Mouse (Mus musculus) liver, embryonic 15.5 days (tissue): ENCODE measurements at regions not wholly inside any gene's neighbourhood (a gene's known extent, or its start where the extent isn't known, plus 50 kb on each side); places are given as distances from the start of the nearest gene placed in this dataset.

ENCODE experiments used
- ATAC-seq: fragments of 200-750 bp; cut with Nextera tagmentation; 2 replicates; pipeline ENCODE4 v1.8.0; 2017; ENCODE audit warnings: moderate number of reproducible peaks, mild to moderate bottlenecking, moderate library complexity; ENCODE audit not compliant: insufficient read depth
- H3K27ac ChIP-seq: fragments of 300-500 bp; sonication (generic); replicated peaks from 2 replicates; pipeline ENCODE4 v1.5.1; 2015; ENCODE audit warnings: mild to moderate bottlenecking, inconsistent platforms
- H3K27me3 ChIP-seq: fragments of 300-500 bp; sonication (generic); 2 replicates; pipeline ENCODE4 v1.6.1; 2015; ENCODE audit warnings: mild to moderate bottlenecking, inconsistent platforms
- H3K36me3 ChIP-seq: fragments of 300-500 bp; sonication (generic); replicated peaks from 2 replicates; pipeline ENCODE4 v1.6.1; 2015; ENCODE audit warnings: moderate library complexity, mild to moderate bottlenecking, inconsistent platforms
- H3K4me1 ChIP-seq: fragments of 300-500 bp; sonication (generic); replicated peaks from 2 replicates; pipeline ENCODE4 v1.6.1; 2015; ENCODE audit warnings: inconsistent platforms
- H3K4me2 ChIP-seq: fragments of 300-500 bp; sonication (generic); 2 replicates; pipeline ENCODE4 v1.6.1; 2015; ENCODE audit warnings: moderate library complexity, mild to moderate bottlenecking, inconsistent platforms
- H3K4me3 ChIP-seq: fragments of 300-500 bp; sonication (generic); replicated peaks from 2 replicates; pipeline ENCODE4 v1.5.1; 2015; ENCODE audit warnings: mild to moderate bottlenecking, inconsistent platforms
- H3K9ac ChIP-seq: fragments of 300-500 bp; sonication (generic); 2 replicates; pipeline ENCODE4 v1.6.1; 2015; ENCODE audit warnings: moderate library complexity, mild to moderate bottlenecking, inconsistent platforms
- H3K9me3 ChIP-seq: fragments of 300-500 bp; sonication (generic); replicated peaks from 2 replicates; pipeline ENCODE4 v1.6.1; 2016; ENCODE audit warnings: inconsistent platforms
- WGBS: fragments of 180-500 bp; shearing (Covaris S2); methylation state at CpG from one replicate; pipeline ENCODE4 v1.1.7; 2015; ENCODE audit warnings: mixed read lengths; ENCODE audit not compliant: insufficient replicate concordance; 5-methylcytosine and 5-hydroxymethylcytosine counted together

GRCm38 (mm10) chr13:82849037-82849436 is 654.8 kb upstream of the Mef2c start:
- Histone ChIP-seq H3K9me3 (no peaks in the 10 kb centered on the region), H3K27me3 (no peaks in the 10 kb centered on the region), H3K4me3 (no peak overlapping the region), H3K4me2 (no peak overlapping the region), H3K4me1 (no peaks in the 10 kb centered on the region), H3K9ac (no peak overlapping the region), H3K36me3 (no peaks in the 10 kb centered on the region), H3K27ac (no peak overlapping the region)
- WGBS = 55% methylated on average over 3 of the region's 3 CpGs
- no peak for ATAC-seq

GRCm38 (mm10) chr13:82869869-82870268 is 634.0 kb upstream of the Mef2c start:
- H3K4me2 ChIP-seq = no peak overlapping the region
- no peaks in the 10 kb centered on the region for H3K4me1 ChIP-seq
- H3K27ac ChIP-seq = no peak overlapping the region
- no peaks in the 10 kb centered on the region for H3K36me3 ChIP-seq
- no peak for ATAC-seq
- no peak overlapping the region for H3K4me3 ChIP-seq
- H3K27me3 ChIP-seq = no peaks in the 10 kb centered on the region
- H3K9me3 ChIP-seq = no peaks in the 10 kb centered on the region
- H3K9ac ChIP-seq = no peak overlapping the region

GRCm38 (mm10) chr13:82874091-82874490 is 629.7 kb upstream of the Mef2c start:
- H3K27ac ChIP-seq = no peak overlapping the region
- WGBS = 63% methylated on average over 1 of the region's 1 CpGs
- no peak for ATAC-seq

GRCm38 (mm10) chr13:82883368-82883767 is 620.5 kb upstream of the Mef2c start:
- Histone ChIP-seq H3K4me3 (no peak overlapping the region), H3K4me2 (no peak overlapping the region), H3K9ac (no peak overlapping the region), H3K27me3 (no peaks in the 10 kb centered on the region), H3K4me1 (no peaks in the 10 kb centered on the region), H3K9me3 (no peaks in the 10 kb centered on the region), H3K36me3 (no peaks in the 10 kb centered on the region), H3K27ac (no peak overlapping the region)
- no peak for ATAC-seq

More at GRCm38 (mm10) chr13:82874091-82874490, 629.7 kb upstream of the Mef2c start:
- no peak overlapping the region for H3K9ac ChIP-seq
- no peaks in the 10 kb centered on the region for H3K27me3 ChIP-seq
- H3K9me3 ChIP-seq = no peaks in the 10 kb centered on the region
- H3K4me1 ChIP-seq = no peaks in the 10 kb centered on the region
- no peak overlapping the region for H3K4me3 ChIP-seq
- no peak overlapping the region for H3K4me2 ChIP-seq
- H3K36me3 ChIP-seq = no peaks in the 10 kb centered on the region

- WGBS = 25% methylated on average over 1 of the region's 1 CpGs
- ATAC-seq = no peak
- no peak overlapping the region for H3K4me3 ChIP-seq
Measured at GRCm38 (mm10) chr13:82888755-82889154, 615.1 kb upstream of the Mef2c start.

GRCm38 (mm10) chr13:82892731-82893130 is 611.1 kb upstream of the Mef2c start:
- Histone ChIP-seq H3K27me3 (no peaks in the 10 kb centered on the region), H3K9ac (no peak overlapping the region), H3K4me3 (no peak overlapping the region), H3K4me2 (no peak overlapping the region), H3K9me3 (no peaks in the 10 kb centered on the region), H3K4me1 (no peaks in the 10 kb centered on the region), H3K36me3 (no peaks in the 10 kb centered on the region), H3K27ac (no peak overlapping the region)
- 66% methylated on average over 2 of the region's 2 CpGs for WGBS
- no peak for ATAC-seq

More at GRCm38 (mm10) chr13:82888755-82889154, 615.1 kb upstream of the Mef2c start:
- Histone ChIP-seq H3K27ac (no peak overlapping the region), H3K9ac (no peak overlapping the region), H3K4me1 (no peaks in the 10 kb centered on the region), H3K9me3 (no peaks in the 10 kb centered on the region), H3K4me2 (no peak overlapping the region), H3K36me3 (no peaks in the 10 kb centered on the region), H3K27me3 (no peaks in the 10 kb centered on the region)

- no peak overlapping the region for H3K27ac ChIP-seq
- no peak overlapping the region for H3K9ac ChIP-seq
- no peaks in the 10 kb centered on the region for H3K36me3 ChIP-seq
- ATAC-seq = no peak
- no peak overlapping the region for H3K4me2 ChIP-seq
- no peaks in the 10 kb centered on the region for H3K4me1 ChIP-seq
- no peaks in the 10 kb centered on the region for H3K27me3 ChIP-seq
- H3K9me3 ChIP-seq = no peaks in the 10 kb centered on the region
- no peak overlapping the region for H3K4me3 ChIP-seq
- WGBS = 17% methylated on average over 4 of the region's 4 CpGs
Measured at GRCm38 (mm10) chr13:82899686-82900085, 604.1 kb upstream of the Mef2c start.

- Histone ChIP-seq H3K4me2 (no peak overlapping the region), H3K4me1 (no peaks in the 10 kb centered on the region), H3K9me3 (no peaks in the 10 kb centered on the region), H3K27me3 (no peaks in the 10 kb centered on the region), H3K36me3 (no peaks in the 10 kb centered on the region), H3K9ac (no peak overlapping the region), H3K4me3 (no peak overlapping the region), H3K27ac (no peak overlapping the region)
- ATAC-seq = no peak
- 52% methylated on average over 4 of the region's 4 CpGs for WGBS
Measured at GRCm38 (mm10) chr13:82902160-82902559, 601.7 kb upstream of the Mef2c start.

- no peaks in the 10 kb centered on the region for H3K4me1 ChIP-seq
- H3K27me3 ChIP-seq = no peaks in the 10 kb centered on the region
- H3K36me3 ChIP-seq = no peaks in the 10 kb centered on the region
- ATAC-seq = no peak
- H3K4me3 ChIP-seq = no peak overlapping the region
- H3K9ac ChIP-seq = no peak overlapping the region
- no peak overlapping the region for H3K4me2 ChIP-seq
- no peaks in the 10 kb centered on the region for H3K9me3 ChIP-seq
- H3K27ac ChIP-seq = no peak overlapping the region
Measured at GRCm38 (mm10) chr13:82903637-82904036, 600.2 kb upstream of the Mef2c start.

- H3K9ac ChIP-seq = no peak overlapping the region
- no peaks in the 10 kb centered on the region for H3K9me3 ChIP-seq
- no peak overlapping the region for H3K27ac ChIP-seq
- no peak overlapping the region for H3K4me3 ChIP-seq
- H3K4me1 ChIP-seq = no peaks in the 10 kb centered on the region
- no peak overlapping the region for H3K4me2 ChIP-seq
- H3K36me3 ChIP-seq = no peaks in the 10 kb centered on the region
- ATAC-seq = no peak
- H3K27me3 ChIP-seq = no peaks in the 10 kb centered on the region
- WGBS = 76% methylated on average over 4 of the region's 4 CpGs
Measured at GRCm38 (mm10) chr13:82907689-82908088, 596.1 kb upstream of the Mef2c start.

- Histone ChIP-seq H3K4me3 (no peak overlapping the region), H3K9me3 (no peaks in the 10 kb centered on the region), H3K27me3 (no peaks in the 10 kb centered on the region), H3K36me3 (no peaks in the 10 kb centered on the region), H3K4me1 (no peaks in the 10 kb centered on the region), H3K27ac (no peak overlapping the region), H3K4me2 (no peak overlapping the region), H3K9ac (no peak overlapping the region)
- WGBS = 70% methylated on average over 4 of the region's 4 CpGs
- ATAC-seq = no peak
Measured at GRCm38 (mm10) chr13:82909151-82909550, 594.7 kb upstream of the Mef2c start.

- no peak for ATAC-seq
- H3K4me2 ChIP-seq = no peak overlapping the region
- no peak overlapping the region for H3K9ac ChIP-seq
- H3K4me1 ChIP-seq = no peaks in the 10 kb centered on the region
- WGBS = 69% methylated on average over 8 of the region's 8 CpGs
- no peaks in the 10 kb centered on the region for H3K9me3 ChIP-seq
- no peaks in the 10 kb centered on the region for H3K36me3 ChIP-seq
- no peak overlapping the region for H3K27ac ChIP-seq
- no peak overlapping the region for H3K4me3 ChIP-seq
- no peaks in the 10 kb centered on the region for H3K27me3 ChIP-seq
Measured at GRCm38 (mm10) chr13:82912859-82913258, 591.0 kb upstream of the Mef2c start.
